Mouse (Mus musculus) kidney, postnatal 0 days (tissue): ENCODE measurements around the gene Gm4922. TPM values are rescaled to one million over a fixed set of nuclear protein-coding genes. Genes with fewer than 3 reads are reported as not detected.

Experiments
- ATAC-seq: fragments of 200-750 bp; cut with Nextera tagmentation; replicated peaks from 2 replicates; pipeline ENCODE4 v1.8.0; 2017; ENCODE audit warnings: low read depth, moderate number of reproducible peaks, moderate TSS enrichment, moderate library complexity; ENCODE audit not compliant: low FRiP score
- DNase-seq: peaks from one replicate; pipeline ENCODE4 v3.0.0-alpha.2; 2016; ENCODE audit warnings: low spot score
- H3K27ac ChIP-seq: fragments of 300-500 bp; sonication (generic); 2 replicates; pipeline ENCODE4 v1.5.1; 2014; ENCODE audit warnings: mild to moderate bottlenecking
- H3K27me3 ChIP-seq: fragments of 300-500 bp; sonication (generic); 2 replicates; pipeline ENCODE4 v1.6.1; 2014; ENCODE audit warnings: low read length, mixed read lengths; ENCODE audit not compliant: insufficient read depth
- H3K36me3 ChIP-seq: fragments of 300-500 bp; sonication (generic); 2 replicates; pipeline ENCODE4 v1.6.1; 2014; ENCODE audit warnings: low read length, mixed read lengths; ENCODE audit not compliant: insufficient read depth
- H3K4me1 ChIP-seq: fragments of 300-500 bp; sonication (generic); replicated peaks from 2 replicates; pipeline ENCODE4 v1.6.1; 2014; ENCODE audit warnings: antibody characterized with exemption, low read length, mixed read lengths; ENCODE audit not compliant: insufficient read depth
- H3K4me2 ChIP-seq: fragments of 300-500 bp; sonication (generic); 2 replicates; pipeline ENCODE4 v1.6.1; 2014; ENCODE audit warnings: mild to moderate bottlenecking, low read length, moderate library complexity, mixed read lengths
- H3K4me3 ChIP-seq: fragments of 300-500 bp; sonication (generic); replicated peaks from 2 replicates; pipeline ENCODE4 v1.5.1; 2014; ENCODE audit warnings: low read depth, low read length
- H3K9ac ChIP-seq: fragments of 300-500 bp; sonication (generic); 2 replicates; pipeline ENCODE4 v1.6.1; 2014; ENCODE audit warnings: low read depth, low read length
- H3K9me3 ChIP-seq: fragments of 300-500 bp; sonication (generic); replicated peaks from 2 replicates; pipeline ENCODE4 v1.6.1; 2016; ENCODE audit warnings: low read length, inconsistent platforms, mixed read lengths
- CTCF ChIP-seq: IDR thresholded peaks from 2 replicates; pipeline ENCODE4 v1.5.1; 2016; ENCODE audit warnings: antibody characterized with exemption, low read depth, mild to moderate bottlenecking, moderate library complexity
- WGBS: fragments of 180-500 bp; shearing (Covaris S2); extraction: QIAGEN DNeasy Blood & Tissue Kit; methylation state at CpG from one replicate; pipeline ENCODE4 v1.1.7; 2014; 5-methylcytosine and 5-hydroxymethylcytosine counted together
- polyA plus RNA-seq: library from polyadenylated mRNA; unstranded; fragments of >200 nt; fragmentation: Nextera tagmentation; extraction: Ambion mirVana; gene quantifications from 2 replicates; pipeline ENCODE4 v1.2.1, GENCODE M21; 2015

The Gm4922 gene
- polyA plus RNA-seq, 1 experiment from 2014 or later: not detected

DNA sequence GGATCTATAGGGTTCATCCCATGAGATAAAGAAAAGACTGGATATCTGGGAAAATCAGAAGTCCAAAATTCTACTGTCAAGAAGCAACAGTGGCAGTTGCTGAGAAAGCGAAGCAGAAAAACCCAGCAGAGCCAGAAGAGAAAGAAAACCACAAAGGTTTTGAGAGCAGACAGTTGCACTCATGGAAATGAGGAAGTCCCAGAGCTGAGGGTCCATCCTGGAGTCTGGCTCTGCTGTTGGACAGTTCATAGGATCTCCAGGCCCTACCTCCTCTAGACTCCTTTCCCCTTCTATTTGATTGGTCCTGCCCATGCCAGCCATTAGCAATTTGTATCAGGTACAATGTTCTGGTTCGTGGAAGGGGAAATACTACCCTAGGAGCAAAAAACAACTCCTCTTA lies 39.5 kb upstream of the Gm4922 start:
- H3K36me3 ChIP-seq: no peaks in the 10 kb centered on the region
- DNase-seq: no peak
- no peak for ATAC-seq
- H3K27me3 ChIP-seq: no peaks in the 10 kb centered on the region
- no peaks in the 10 kb centered on the region for H3K9me3 ChIP-seq
- no peak overlapping the region for H3K9ac ChIP-seq
- no peak overlapping the region for H3K4me2 ChIP-seq
- no peak overlapping the region for H3K4me3 ChIP-seq
- no peaks in the 10 kb centered on the region for H3K4me1 ChIP-seq
- TF ChIP-seq CTCF: no peak
- WGBS: 71% methylated on average over 2 of the region's 2 CpGs
- H3K27ac ChIP-seq: no peak overlapping the region

- Histone ChIP-seq H3K36me3 (no peaks in the 10 kb centered on the region), H3K9me3 (no peaks in the 10 kb centered on the region), H3K27me3 (no peaks in the 10 kb centered on the region), H3K4me1 (no peaks in the 10 kb centered on the region), H3K9ac (no peak overlapping the region), H3K27ac (no peak overlapping the region), H3K4me2 (no peak overlapping the region), H3K4me3 (no peak overlapping the region)
- ATAC-seq (no peak), DNase-seq (no peak)
- no peak for TF ChIP-seq CTCF
Observed at GRCm38 (mm10) chr10:18825143-18825542, 38.5 kb upstream of the Gm4922 start.

GRCm38 (mm10) chr10:18816560-18816959 lies 30.0 kb upstream of the Gm4922 start:
- H3K27ac ChIP-seq: no peak overlapping the region
- no peak overlapping the region for H3K9ac ChIP-seq
- H3K9me3 ChIP-seq: no peaks in the 10 kb centered on the region
- H3K4me1 ChIP-seq: no peaks in the 10 kb centered on the region
- WGBS: 37% methylated on average over 5 of the region's 5 CpGs
- TF ChIP-seq CTCF: no peak
- H3K4me3 ChIP-seq: no peak overlapping the region
- DNase-seq (peak; percentile 48), ATAC-seq (peak; percentile 57; the same call in 1 of the 2 replicates)
- H3K27me3 ChIP-seq: no peaks in the 10 kb centered on the region
- no peak overlapping the region for H3K4me2 ChIP-seq
- no peaks in the 10 kb centered on the region for H3K36me3 ChIP-seq

GRCm38 (mm10) chr10:18811751-18812150 lies 25.2 kb upstream of the Gm4922 start:
- H3K4me2 ChIP-seq: no peak overlapping the region
- WGBS: 86% methylated on average over 2 of the region's 2 CpGs
- H3K4me3 ChIP-seq: no peak overlapping the region
- no peak for DNase-seq
- TF ChIP-seq CTCF: no peak
- no peaks in the 10 kb centered on the region for H3K4me1 ChIP-seq
- no peak overlapping the region for H3K9ac ChIP-seq
- no peaks in the 10 kb centered on the region for H3K9me3 ChIP-seq
- H3K27me3 ChIP-seq: no peaks in the 10 kb centered on the region
- H3K27ac ChIP-seq: no peak overlapping the region
- ATAC-seq: no peak
- no peaks in the 10 kb centered on the region for H3K36me3 ChIP-seq

DNA sequence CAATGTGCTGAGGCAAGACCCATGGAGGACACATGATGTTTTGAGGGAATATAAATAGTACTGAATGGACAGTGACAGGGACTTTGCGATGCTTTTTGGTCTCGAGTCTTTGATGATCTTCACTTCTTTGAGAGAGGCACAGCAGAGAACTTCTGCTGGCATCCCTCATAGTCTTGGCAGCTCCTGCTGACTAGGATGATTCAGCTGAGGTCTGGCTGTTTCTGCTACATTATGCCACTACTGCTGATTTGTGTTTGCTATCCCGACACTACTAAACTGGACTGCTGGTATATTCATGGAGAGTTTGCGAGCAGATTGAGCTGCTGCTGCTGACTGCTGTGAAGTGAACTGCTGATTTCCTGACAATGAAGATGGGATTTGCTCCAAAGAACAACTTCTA lies 3.5 kb upstream of the Gm4922 start:
- no peaks in the 10 kb centered on the region for H3K27me3 ChIP-seq
- no peaks in the 10 kb centered on the region for H3K36me3 ChIP-seq
- ATAC-seq (no peak), DNase-seq (no peak)
- H3K4me3 ChIP-seq: no peak overlapping the region
- no peaks in the 10 kb centered on the region for H3K4me1 ChIP-seq
- no peak overlapping the region for H3K4me2 ChIP-seq
- H3K27ac ChIP-seq: no peak overlapping the region
- H3K9ac ChIP-seq: no peak overlapping the region
- H3K9me3 ChIP-seq: no peaks in the 10 kb centered on the region
- no peak for TF ChIP-seq CTCF
- WGBS: 82% methylated on average over 4 of the region's 4 CpGs

- Histone ChIP-seq H3K4me3 (no peak overlapping the region), H3K9ac (no peak overlapping the region), H3K4me1 (no peaks in the 10 kb centered on the region), H3K9me3 (no peaks in the 10 kb centered on the region), H3K4me2 (no peak overlapping the region), H3K36me3 (no peaks in the 10 kb centered on the region), H3K27ac (no peak overlapping the region), H3K27me3 (no peaks in the 10 kb centered on the region)
- no peak for TF ChIP-seq CTCF
- DNase-seq: no peak
- 50% methylated on average over 1 of the region's 1 CpGs for WGBS
- ATAC-seq: no peak
Observed at GRCm38 (mm10) chr10:18788601-18789000, 2.0 kb upstream of the Gm4922 start.

GRCm38 (mm10) chr10:18777546-18777945 lies 9.0 kb downstream of the Gm4922 start:
- H3K4me3 ChIP-seq: no peak overlapping the region
- no peak overlapping the region for H3K27ac ChIP-seq
- no peaks in the 10 kb centered on the region for H3K27me3 ChIP-seq
- DNase-seq (no peak), ATAC-seq (no peak)
- no peak for TF ChIP-seq CTCF
- H3K4me1 ChIP-seq: no peaks in the 10 kb centered on the region
- no peak overlapping the region for H3K9ac ChIP-seq
- 32% methylated on average over 3 of the region's 3 CpGs for WGBS
- no peaks in the 10 kb centered on the region for H3K9me3 ChIP-seq
- H3K4me2 ChIP-seq: no peak overlapping the region
- no peaks in the 10 kb centered on the region for H3K36me3 ChIP-seq
